Mouse (Mus musculus) lung, embryonic 14.5 days (tissue): ENCODE data around the gene Zfp715. TPM values are rescaled to one million over a fixed set of nuclear protein-coding genes. Genes with fewer than 3 reads are reported as not detected.
"Not testable (repeated sequence)": the region's sequence is repeated elsewhere in the genome, so short reads cannot be mapped to it uniquely, and the experiment has no call there.

Experiments used
- ATAC-seq: fragments of 200-750 bp; cut with Nextera tagmentation; 2 replicates; pipeline ENCODE4 v1.8.0; 2017; ENCODE audit warnings: mild to moderate bottlenecking, moderate TSS enrichment, moderate library complexity; ENCODE audit not compliant: insufficient read depth
- DNase-seq: peaks from one replicate; pipeline ENCODE4 v3.0.0-alpha.2; 2015
- H3K27ac ChIP-seq: fragments of 300-500 bp; sonication (generic); 2 replicates; pipeline ENCODE4 v1.5.1; 2014; ENCODE audit warnings: low read depth, mild to moderate bottlenecking, moderate library complexity
- H3K27me3 ChIP-seq: fragments of 300-500 bp; sonication (generic); 2 replicates; pipeline ENCODE4 v1.6.1; 2014; ENCODE audit warnings: low read length, control low read depth; ENCODE audit not compliant: insufficient read depth
- H3K36me3 ChIP-seq: fragments of 300-500 bp; sonication (generic); 2 replicates; pipeline ENCODE4 v1.6.1; 2014; ENCODE audit warnings: control low read depth; ENCODE audit not compliant: insufficient read depth
- H3K4me1 ChIP-seq: fragments of 300-500 bp; sonication (generic); 2 replicates; pipeline ENCODE4 v1.6.1; 2014; ENCODE audit warnings: antibody characterized with exemption, control low read depth; ENCODE audit not compliant: insufficient read depth
- H3K4me2 ChIP-seq: fragments of 300-500 bp; sonication (generic); 2 replicates; pipeline ENCODE4 v1.6.1; 2014; ENCODE audit warnings: mild to moderate bottlenecking
- H3K4me3 ChIP-seq: fragments of 300-500 bp; sonication (generic); 2 replicates; pipeline ENCODE4 v1.5.1; 2014; ENCODE audit warnings: low read depth, low read length
- H3K9ac ChIP-seq: fragments of 300-500 bp; sonication (generic); 2 replicates; pipeline ENCODE4 v1.6.1; 2014
- H3K9me3 ChIP-seq: fragments of 300-500 bp; sonication (generic); 2 replicates; pipeline ENCODE4 v1.6.1; 2016; ENCODE audit warnings: low read depth, low read length, control low read depth
- CTCF ChIP-seq: IDR thresholded peaks from 2 replicates; pipeline ENCODE4 v1.5.1; 2016; ENCODE audit warnings: antibody characterized with exemption, low read depth
- WGBS: fragments of 180-500 bp; shearing (Covaris S2); extraction: QIAGEN DNeasy Blood & Tissue Kit; methylation state at CpG from one replicate; pipeline ENCODE4 v1.1.7; 2014; 5-methylcytosine and 5-hydroxymethylcytosine counted together
- polyA plus RNA-seq: library from polyadenylated mRNA; unstranded; fragments of >200 nt; fragmentation: Nextera tagmentation; extraction: Ambion mirVana; gene quantifications from 2 replicates; pipeline ENCODE4 v1.2.1, GENCODE M21; 2014

Zfp715 gene
- polyA plus RNA-seq, 1 experiment from 2014 or later, result 15.5 TPM

DNA sequence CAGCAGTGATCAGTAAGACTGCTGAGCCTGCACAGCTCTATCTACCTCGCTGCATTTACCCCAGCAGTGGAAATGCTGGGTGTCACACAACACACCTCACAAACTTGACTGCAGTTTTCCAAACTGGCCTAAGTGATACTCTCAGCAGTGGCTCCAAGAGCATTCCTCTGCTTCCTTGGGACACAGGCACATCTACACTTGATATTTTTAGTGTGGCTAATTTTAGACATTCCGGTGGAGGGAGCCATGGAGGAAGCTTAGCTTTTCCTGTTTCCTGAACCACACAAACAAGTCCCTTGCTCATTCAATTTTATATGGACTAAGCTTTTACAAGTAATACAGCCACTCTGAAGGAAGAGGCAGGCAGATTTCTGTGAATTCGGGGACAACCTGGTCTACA lies 7.9 kb downstream of the Zfp715 start:
- peaks cover 53% of the 10 kb centered on the region for H3K36me3 ChIP-seq
- no peaks in the 10 kb centered on the region for H3K27me3 ChIP-seq
- H3K4me1 ChIP-seq, result no peaks in the 10 kb centered on the region
- H3K4me3 ChIP-seq, result no peak overlapping the region
- no peak overlapping the region for H3K4me2 ChIP-seq
- ATAC-seq (0 out of 2 replicates have a peak, but pooled peaks have one; percentile 21), DNase-seq (peak; percentile 33)
- TF ChIP-seq CTCF, result no peak
- 73% methylated on average over 3 of the region's 3 CpGs for WGBS
- no peak overlapping the region for H3K9ac ChIP-seq
- no peaks in the 10 kb centered on the region for H3K9me3 ChIP-seq
- peak overlapping the region; percentile 42; the same call in 1 of the 2 replicates for H3K27ac ChIP-seq

DNA sequence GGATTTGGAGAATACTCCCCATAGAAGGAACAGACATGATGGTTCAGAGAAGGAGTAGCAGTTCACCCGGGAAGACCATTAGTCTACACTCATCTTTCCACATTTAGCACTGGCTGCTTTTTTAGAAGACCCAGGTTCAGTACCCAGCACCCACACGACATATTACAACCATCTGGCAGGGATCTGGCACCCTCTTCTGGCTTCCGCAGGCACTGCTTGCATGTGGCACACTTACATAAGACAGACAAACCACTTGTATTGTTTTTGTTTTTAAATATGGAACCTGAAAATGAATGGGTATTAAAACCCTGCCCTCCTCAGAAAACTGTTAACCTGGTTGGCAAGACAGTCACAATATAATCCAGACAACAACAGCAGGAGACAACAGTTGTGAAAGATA lies 21.6 kb downstream of the Zfp715 start:
- TF ChIP-seq CTCF, result no peak
- H3K9ac ChIP-seq, result no peak overlapping the region
- DNase-seq (no peak), ATAC-seq (no peak)
- H3K4me2 ChIP-seq, result no peak overlapping the region
- peaks cover 9% of the 10 kb centered on the region; the same call in 1 of the 2 replicates for H3K36me3 ChIP-seq
- no peaks in the 10 kb centered on the region for H3K4me1 ChIP-seq
- no peak overlapping the region for H3K27ac ChIP-seq
- no peaks in the 10 kb centered on the region for H3K27me3 ChIP-seq
- 91% methylated on average over 3 of the region's 3 CpGs for WGBS
- H3K4me3 ChIP-seq, result no peak overlapping the region
- no peaks in the 10 kb centered on the region for H3K9me3 ChIP-seq

DNA sequence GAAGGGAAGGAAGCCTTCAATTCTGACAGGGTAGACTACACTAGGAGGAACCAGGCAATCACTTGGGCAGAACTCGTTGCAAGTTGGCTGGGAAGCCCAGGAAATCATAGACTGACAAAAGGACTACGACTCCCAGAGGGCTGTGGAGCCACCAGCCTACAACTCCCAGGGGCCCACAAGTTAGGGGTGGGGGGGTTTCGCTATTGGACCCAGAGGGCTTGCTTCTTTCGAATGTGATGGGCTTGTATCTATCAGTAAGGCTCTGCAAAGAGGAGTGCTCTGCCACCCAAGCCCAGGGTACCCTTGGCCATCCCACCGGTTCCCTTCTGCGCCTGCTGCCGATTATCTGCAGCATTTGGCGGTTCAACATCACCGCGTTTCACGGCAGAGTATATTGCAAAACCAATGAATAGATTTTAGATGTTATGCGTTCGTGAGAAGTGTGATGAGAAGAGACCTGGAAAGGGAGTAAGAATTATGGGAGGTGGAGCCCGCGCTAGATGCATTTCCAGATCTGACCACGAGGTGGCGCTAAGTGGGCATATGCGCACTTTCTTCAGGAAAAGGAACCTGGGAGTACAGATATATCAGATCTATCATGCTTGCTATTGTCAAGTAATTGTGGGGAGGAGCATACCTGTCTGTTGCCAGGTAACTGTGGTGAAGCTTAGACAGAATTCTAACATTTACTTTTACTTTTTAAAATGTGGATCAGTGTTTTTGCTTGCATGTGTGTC lies 30.1 kb downstream of the Zfp715 start:
- Histone ChIP-seq H3K4me3 (peak overlapping the region; percentile 18; the same call in 1 of the 2 replicates), H3K27ac (no peak overlapping the region), H3K27me3 (no peaks in the 10 kb centered on the region), H3K9me3 (no peaks in the 10 kb centered on the region), H3K4me1 (no peaks in the 10 kb centered on the region), H3K36me3 (no peaks in the 10 kb centered on the region), H3K9ac (no peak overlapping the region), H3K4me2 (peak overlapping the region; percentile 48)
- WGBS, result 10% methylated on average over 18 of the region's 18 CpGs
- peak; percentile 83 for DNase-seq
- peak; percentile 88 for TF ChIP-seq CTCF
- ATAC-seq, result peak; percentile 28; the same call in 1 of the 2 replicates

DNA sequence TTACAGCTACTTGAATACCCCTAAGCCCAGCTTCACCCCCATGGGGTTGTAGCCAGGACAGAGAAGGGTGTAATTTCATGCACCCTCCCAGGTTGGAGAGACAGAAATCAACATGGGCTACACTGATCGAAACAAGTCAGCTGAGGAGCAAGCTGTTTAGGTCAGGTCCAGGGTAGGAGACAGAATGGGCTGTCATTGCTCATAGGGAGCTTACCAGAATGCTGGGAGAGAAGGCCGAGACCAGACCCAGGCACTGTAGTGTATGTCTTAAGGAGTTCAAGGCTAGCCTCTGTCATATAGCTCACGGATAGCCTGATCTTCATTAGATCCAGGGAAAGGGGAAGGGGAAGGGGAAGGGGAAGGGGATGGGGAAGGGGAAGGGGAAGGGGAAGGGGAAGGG lies 30.6 kb downstream of the Zfp715 start:
- DNase-seq, result no peak
- Histone ChIP-seq H3K9ac (no peak overlapping the region), H3K36me3 (no peaks in the 10 kb centered on the region), H3K4me2 (no peak overlapping the region), H3K27me3 (no peaks in the 10 kb centered on the region), H3K4me3 (no peak overlapping the region), H3K4me1 (no peaks in the 10 kb centered on the region), H3K27ac (no peak overlapping the region), H3K9me3 (no peaks in the 10 kb centered on the region)
- WGBS, result 66% methylated on average over 3 of the region's 3 CpGs
- no peak for TF ChIP-seq CTCF
- no peak for ATAC-seq

DNA sequence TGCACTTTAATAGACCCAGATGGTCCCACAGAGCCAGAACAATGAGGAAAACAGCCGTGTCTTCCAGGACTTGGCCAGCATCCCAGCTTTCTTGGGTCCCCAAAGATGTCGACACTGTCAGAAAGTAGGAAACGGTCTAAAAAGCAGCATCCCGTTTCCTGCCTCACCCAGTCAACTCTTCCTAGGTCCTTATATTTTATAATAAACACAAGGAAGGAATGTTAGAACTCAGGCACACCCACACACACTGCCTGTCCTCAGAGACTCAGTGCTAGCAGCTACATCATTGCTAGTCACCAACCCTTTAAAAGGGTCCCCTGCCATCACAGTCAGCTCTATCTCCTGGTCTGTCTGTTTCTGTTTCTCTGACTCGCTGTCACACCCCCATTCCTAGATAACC lies 35.7 kb downstream of the Zfp715 start:
- no peak overlapping the region for H3K27ac ChIP-seq
- H3K4me2 ChIP-seq, result no peak overlapping the region
- no peak overlapping the region for H3K9ac ChIP-seq
- no peaks in the 10 kb centered on the region for H3K36me3 ChIP-seq
- no peak overlapping the region for H3K4me3 ChIP-seq
- H3K27me3 ChIP-seq, result no peaks in the 10 kb centered on the region
- DNase-seq (no peak), ATAC-seq (no peak)
- 29% methylated on average over 5 of the region's 5 CpGs for WGBS
- H3K9me3 ChIP-seq, result no peaks in the 10 kb centered on the region
- TF ChIP-seq CTCF, result no peak
- H3K4me1 ChIP-seq, result no peaks in the 10 kb centered on the region

DNA sequence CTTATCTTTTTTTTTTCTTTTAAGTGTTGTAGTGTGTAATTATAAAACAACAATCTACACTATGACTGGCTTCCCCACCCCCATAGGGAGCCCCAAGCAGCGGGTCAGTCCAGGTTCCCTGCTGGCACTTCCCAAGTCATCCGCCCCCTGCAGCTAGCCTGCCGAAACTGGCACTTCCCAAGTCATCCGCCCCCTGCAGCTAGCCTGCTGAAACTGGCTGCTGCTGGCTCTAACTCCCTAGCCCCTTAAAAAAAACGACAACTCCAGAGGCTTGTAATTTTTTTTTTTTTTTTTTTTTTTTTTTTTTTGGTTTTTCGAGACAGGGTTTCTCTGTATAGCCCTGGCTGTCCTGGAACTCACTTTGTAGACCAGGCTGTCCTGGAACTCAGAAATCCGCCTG lies 36.9 kb downstream of the Zfp715 start:
- not testable (repeated sequence) for H3K4me2 ChIP-seq, H3K9ac ChIP-seq, H3K27me3 ChIP-seq, H3K36me3 ChIP-seq, H3K4me3 ChIP-seq, H3K9me3 ChIP-seq, H3K4me1 ChIP-seq, ATAC-seq, DNase-seq, H3K27ac ChIP-seq
- WGBS, result 46% methylated on average over 6 of the region's 7 CpGs

DNA sequence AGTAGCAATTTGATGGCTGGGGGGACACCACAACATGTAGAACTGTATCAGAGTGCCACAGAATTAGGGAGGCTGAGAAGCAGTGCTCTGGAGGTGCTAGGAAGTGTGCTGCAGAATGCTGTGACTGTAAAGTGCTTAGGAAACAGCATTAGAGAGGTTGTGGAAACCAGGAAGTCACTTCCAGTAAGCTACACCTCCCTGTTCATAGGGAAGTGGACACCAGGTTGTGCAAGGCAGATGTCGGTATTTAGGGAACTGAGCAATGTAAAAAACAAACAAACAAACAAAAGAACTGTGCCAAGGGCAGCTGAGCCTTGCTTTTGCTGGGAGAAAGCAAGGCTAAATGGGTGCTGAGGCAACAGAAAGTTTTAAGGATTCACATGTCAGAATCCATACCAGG lies 39.6 kb downstream of the Zfp715 start:
- TF ChIP-seq CTCF, result no peak
- no peaks in the 10 kb centered on the region for H3K9me3 ChIP-seq
- ATAC-seq (no peak), DNase-seq (no peak)
- WGBS, result 65% methylated on average over 1 of the region's 1 CpGs
- H3K36me3 ChIP-seq, result no peaks in the 10 kb centered on the region
- no peak overlapping the region for H3K4me2 ChIP-seq
- no peak overlapping the region for H3K27ac ChIP-seq
- H3K4me3 ChIP-seq, result no peak overlapping the region
- no peaks in the 10 kb centered on the region for H3K27me3 ChIP-seq
- H3K9ac ChIP-seq, result no peak overlapping the region
- H3K4me1 ChIP-seq, result no peaks in the 10 kb centered on the region

DNA sequence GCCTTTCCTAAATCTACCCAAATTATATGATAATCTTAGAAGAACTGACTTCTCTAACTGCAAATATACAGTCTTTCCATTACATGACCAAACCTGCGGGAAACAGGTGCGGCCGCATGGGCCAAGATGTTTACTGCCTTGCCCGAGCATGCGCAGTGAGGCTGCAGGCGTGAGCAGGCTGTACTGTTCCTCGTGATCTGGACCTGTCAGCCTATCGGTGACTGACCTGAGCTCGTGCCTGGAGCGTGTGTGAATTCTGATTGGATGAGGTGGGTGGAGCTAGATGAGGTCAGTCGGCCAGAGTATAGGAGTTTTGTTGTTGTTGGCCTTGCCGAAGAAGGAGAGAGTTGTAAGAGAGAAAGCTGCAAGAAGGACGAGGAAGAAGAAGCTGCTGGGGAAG lies 45.7 kb downstream of the Zfp715 start:
- not testable (repeated sequence) for ATAC-seq, H3K4me1 ChIP-seq, DNase-seq, H3K27ac ChIP-seq, H3K4me2 ChIP-seq, H3K27me3 ChIP-seq, H3K9ac ChIP-seq, H3K4me3 ChIP-seq, H3K36me3 ChIP-seq, H3K9me3 ChIP-seq
- WGBS, result 88% methylated on average over 13 of the region's 13 CpGs
